Mouse (Mus musculus): ENCODE measurements at regions not wholly inside any gene's neighbourhood (a gene's known extent, or its start where the extent isn't known, plus 50 kb on each side); places are given as distances from the start of the nearest gene placed in this dataset.

- DNase-seq (ENCODE audit: low read depth in 1 of 2, low spot score in 2 of 2) = no peak
- WGBS = 66% methylated on average over 2 of the region's 2 CpGs
- H3K4me3 ChIP-seq (ENCODE audit: extremely low read depth, insufficient read depth, insufficient read length) = no peak overlapping the region
- no peak overlapping the region for H3K27ac ChIP-seq (ENCODE audit: insufficient read depth, low read length)
- no peaks in the 10 kb centered on the region for H3K4me1 ChIP-seq (ENCODE audit: control insufficient read depth, insufficient read depth, insufficient read length)
- H3K27me3 ChIP-seq (ENCODE audit: control insufficient read depth, insufficient read depth, low read length) = no peaks in the 10 kb centered on the region
- TF ChIP-seq POLR2A (IDR thresholded peaks at IDR 0.05; ENCODE audit: low read depth, low read length) = no peak
- no peak for TF ChIP-seq CTCF (IDR thresholded peaks at IDR 0.05; ENCODE audit: extremely low read depth, insufficient read depth, insufficient read length, insufficient replicate concordance)
- no peaks in the 10 kb centered on the region for H3K36me3 ChIP-seq (ENCODE audit: control insufficient read depth, insufficient read depth, low read length)
Measured at GRCm38 (mm10) chr16:51386456-51386855, 644.6 kb upstream of the Cblb start.

GRCm38 (mm10) chr16:51387498-51387897 lies 643.5 kb upstream of the Cblb start:
- Histone ChIP-seq H3K36me3 (ENCODE audit: control insufficient read depth, insufficient read depth, low read length) (no peaks in the 10 kb centered on the region), H3K27me3 (ENCODE audit: control insufficient read depth, insufficient read depth, low read length) (no peaks in the 10 kb centered on the region), H3K27ac (ENCODE audit: insufficient read depth, low read length) (no peak overlapping the region), H3K4me1 (ENCODE audit: control insufficient read depth, insufficient read depth, insufficient read length) (no peaks in the 10 kb centered on the region), H3K4me3 (ENCODE audit: extremely low read depth, insufficient read depth, insufficient read length) (no peak overlapping the region)
- DNase-seq (ENCODE audit: low read depth in 1 of 2, low spot score in 2 of 2) = no peak
- TF ChIP-seq CTCF (IDR thresholded peaks at IDR 0.05; ENCODE audit: extremely low read depth, insufficient read depth, insufficient read length, insufficient replicate concordance) (no peak), POLR2A (IDR thresholded peaks at IDR 0.05; ENCODE audit: low read depth, low read length) (no peak)
- WGBS = 87% methylated on average over 1 of the region's 1 CpGs

GRCm38 (mm10) chr16:51393871-51394270 lies 637.2 kb upstream of the Cblb start:
- Histone ChIP-seq H3K36me3 (ENCODE audit: control insufficient read depth, insufficient read depth, low read length) (no peaks in the 10 kb centered on the region), H3K27me3 (ENCODE audit: control insufficient read depth, insufficient read depth, low read length) (no peaks in the 10 kb centered on the region), H3K4me3 (ENCODE audit: extremely low read depth, insufficient read depth, insufficient read length) (no peak overlapping the region), H3K27ac (ENCODE audit: insufficient read depth, low read length) (no peak overlapping the region), H3K4me1 (ENCODE audit: control insufficient read depth, insufficient read depth, insufficient read length) (no peaks in the 10 kb centered on the region)
- WGBS = 54% methylated on average over 1 of the region's 1 CpGs
- TF ChIP-seq CTCF (IDR thresholded peaks at IDR 0.05; ENCODE audit: extremely low read depth, insufficient read depth, insufficient read length, insufficient replicate concordance) = no peak
- DNase-seq (ENCODE audit: low read depth in 1 of 2, low spot score in 2 of 2) = no peak

Measured in spleen, adult 2 months (tissue).